Mouse (Mus musculus) heart, postnatal 0 days (tissue): ENCODE results near the gene Hist1h4i.

Experiments
- CTCF ChIP-seq: IDR thresholded peaks from 2 replicates; pipeline ENCODE4 v1.5.1; 2016; ENCODE audit warnings: antibody characterized with exemption, control low read depth, low read depth
- EP300 ChIP-seq: IDR thresholded peaks from 2 replicates; pipeline ENCODE4 v1.6.1; 2016; ENCODE audit warnings: antibody characterized with exemption, low read depth

DNA sequence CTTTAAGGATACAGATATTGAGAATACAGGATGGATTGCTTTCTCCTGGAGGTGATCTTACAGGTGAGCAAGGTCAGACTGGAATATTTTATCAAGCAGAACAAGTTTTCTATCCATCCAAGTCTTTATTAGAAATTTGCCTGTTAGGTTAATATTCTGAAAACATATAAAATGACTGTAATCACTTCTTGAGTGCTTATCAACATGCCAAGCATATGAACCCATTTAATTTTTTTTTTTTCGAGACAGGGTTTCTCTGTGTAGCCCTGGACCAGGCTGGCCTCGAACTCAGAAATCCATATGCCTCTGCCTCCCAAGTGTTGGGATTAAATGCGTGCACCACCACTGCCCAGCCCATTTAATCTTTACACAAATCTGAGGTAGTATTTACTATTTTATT lies 4.2 kb downstream of the Hist1h4i start:
- no peak for TF ChIP-seq CTCF
- no peak for TF ChIP-seq EP300
